11 mouse cellular contexts compared by ENCODE assay signal in genomic region chr17:49965035-49965434, GRCm38 (mm10).
DNase-seq lines count a peak whose midpoint lies in the region; ATAC-seq and TF ChIP-seq lines count a peak whose summit lies in the region.
"Had no signal": no experiment of that assay in that cellular context is flagged by ENCODE, and none has a peak within 500 bp of the region (broad histone marks: within the 10 kb centered on the region; RNA-seq: fewer than 3 reads in every experiment).

No protein-coding gene starts in this region.

- 72% methylated on average over 7 of the region's 7 CpGs for WGBS in heart, postnatal 0 days

- H3K4me3 ChIP-seq in heart, postnatal 0 days (ENCODE audit: low read depth, low read length), result no peak overlapping the region
- H3K4me3 ChIP-seq in testis, adult 2 months (ENCODE audit: control insufficient read depth, low read depth, low read length), result no peak overlapping the region

- no peak overlapping the region for H3K4me2 ChIP-seq in heart, postnatal 0 days (ENCODE audit: low read depth, low read length)
- H3K4me2 ChIP-seq: heart, embryonic 11.5 days had no signal

- H3K27ac ChIP-seq in heart, postnatal 0 days (ENCODE audit: low read depth), result no peak overlapping the region
- H3K27ac ChIP-seq in testis, adult 2 months (ENCODE audit: control insufficient read depth, insufficient read depth, low read depth, low read length), result no peak overlapping the region

- DNase-seq in heart, postnatal 0 days (ENCODE audit: low spot score), result no peak
- no peak for DNase-seq in heart, postnatal 4 days
- DNase-seq in testis, postnatal 10 days (ENCODE audit: low spot score), result no peak
- DNase-seq in brain, embryonic 14.5 days (ENCODE audit: low read depth), result no peak
- no peak for DNase-seq in MN1 (ENCODE audit: low spot score)
- no peak for DNase-seq in right cerebral cortex, adult 18-20 months
- DNase-seq: embryo, embryonic 11 days; lung, postnatal 4 days had no signal

- no peak for TF ChIP-seq EP300 in heart, postnatal 0 days (IDR thresholded peaks at IDR 0.05; ENCODE audit: low read depth)

- H3K9me3 ChIP-seq in heart, postnatal 0 days (replicated peaks; ENCODE audit: control insufficient read depth, low read length), result no peaks in the 10 kb centered on the region

- TF ChIP-seq POLR2A in testis, adult 2 months (IDR thresholded peaks at IDR 0.05; ENCODE audit: control insufficient read depth, low read depth, low read length), result no peak
- no peak for TF ChIP-seq POLR2A in brain, embryonic 14.5 days (IDR thresholded peaks at IDR 0.05; ENCODE audit: borderline replicate concordance, extremely low read depth, insufficient read depth, insufficient read length, poor library complexity, severe bottlenecking)

- no peak overlapping the region for H3K9ac ChIP-seq in heart, postnatal 0 days (replicated peaks; ENCODE audit: low read depth, low read length)

- TF ChIP-seq CTCF in heart, postnatal 0 days (IDR thresholded peaks at IDR 0.05; ENCODE audit: low read depth), result peak; percentile 13; the same call in 1 of the 2 replicates
- peak; percentile 63; the same call in 1 of the 2 replicates for TF ChIP-seq CTCF in testis, adult 2 months (IDR thresholded peaks at IDR 0.05; ENCODE audit: control insufficient read depth, insufficient read depth, insufficient replicate concordance, low read depth, low read length)
- peak; percentile 42; the same call in 1 of the 2 replicates for TF ChIP-seq CTCF in brain, embryonic 14.5 days (IDR thresholded peaks at IDR 0.05; ENCODE audit: borderline replicate concordance, extremely low read depth, insufficient read depth, insufficient read length)

- no peak for ATAC-seq in heart, postnatal 0 days (ENCODE audit: insufficient read depth, low read depth)
- ATAC-seq: hindbrain, embryonic 16.5 days had no signal

- no peaks in the 10 kb centered on the region for H3K27me3 ChIP-seq in heart, postnatal 0 days (ENCODE audit: control insufficient read depth, insufficient read depth, low read length)
- H3K27me3 ChIP-seq in testis, adult 2 months (ENCODE audit: control insufficient read depth, insufficient read depth, low read length), result no peaks in the 10 kb centered on the region

- H3K36me3 ChIP-seq in heart, postnatal 0 days (replicated peaks; ENCODE audit: control insufficient read depth, insufficient read depth, low read length), result no peaks in the 10 kb centered on the region
- H3K36me3 ChIP-seq in testis, adult 2 months (ENCODE audit: control insufficient read depth, insufficient read depth, low read length), result no peaks in the 10 kb centered on the region

- H3K4me1 ChIP-seq in heart, postnatal 0 days (ENCODE audit: control insufficient read depth, insufficient read depth), result no peaks in the 10 kb centered on the region
- H3K4me1 ChIP-seq in testis, adult 2 months (ENCODE audit: control insufficient read depth, insufficient read depth, low read length), result peaks cover 2% of the 10 kb centered on the region

Comparison
In these comparisons a context has a peak if more than half of its experiments do, and no peak if none do; other contexts are left out.
1. CTCF ChIP-seq: peak in every context shown above with its lines; median percentile 63 in testis, adult 2 months; 42 in brain, embryonic 14.5 days; 13 in heart, postnatal 0 days.